Mouse (Mus musculus) left cerebral cortex, adult 2 months (tissue): ENCODE data around the gene Nop53. TPM values are rescaled to one million over a fixed set of nuclear protein-coding genes. Genes with fewer than 3 reads are reported as not detected.
"Not testable (repeated sequence)": the region's sequence is repeated elsewhere in the genome, so short reads cannot be mapped to it uniquely, and the experiment has no call there.

ENCODE experiments used
- DNase-seq, 2 experiments: peaks; one replicate each; pipeline ENCODE4 v3.0.0; 2021 to 2022; ENCODE audit warnings: low spot score in 2 of 2, mixed read lengths in 1 of 2; ENCODE audit errors: extremely low spot score in 1 of 2
- H3K27ac ChIP-seq: fragments of 200-600 bp; 2 replicates; pipeline ENCODE4 v1.8.1; 2022
- H3K4me3 ChIP-seq: fragments of 200-600 bp; 2 replicates; pipeline ENCODE4 v1.8.1; 2022
- CTCF ChIP-seq: fragments of 200-600 bp; IDR thresholded peaks from 2 replicates; pipeline ENCODE4 v1.8.1; 2022; ENCODE audit warnings: antibody characterized with exemption, mild to moderate bottlenecking, moderate library complexity
- intact Hi-C: fragments of 180-260 bp; cut with DNase I; formaldehyde crosslinking; loops from one replicate; pipeline ENCODE4 v1.15.1; 2025
- total RNA-seq, 2 experiments: library from RNA; stranded (reverse); gene quantifications; 2 replicates each; pipeline ENCODE4 v1.2.3; 2021

Gene Nop53
- total RNA-seq, 2 experiments from 2014 or later, result 108 to 113 TPM

DNA sequence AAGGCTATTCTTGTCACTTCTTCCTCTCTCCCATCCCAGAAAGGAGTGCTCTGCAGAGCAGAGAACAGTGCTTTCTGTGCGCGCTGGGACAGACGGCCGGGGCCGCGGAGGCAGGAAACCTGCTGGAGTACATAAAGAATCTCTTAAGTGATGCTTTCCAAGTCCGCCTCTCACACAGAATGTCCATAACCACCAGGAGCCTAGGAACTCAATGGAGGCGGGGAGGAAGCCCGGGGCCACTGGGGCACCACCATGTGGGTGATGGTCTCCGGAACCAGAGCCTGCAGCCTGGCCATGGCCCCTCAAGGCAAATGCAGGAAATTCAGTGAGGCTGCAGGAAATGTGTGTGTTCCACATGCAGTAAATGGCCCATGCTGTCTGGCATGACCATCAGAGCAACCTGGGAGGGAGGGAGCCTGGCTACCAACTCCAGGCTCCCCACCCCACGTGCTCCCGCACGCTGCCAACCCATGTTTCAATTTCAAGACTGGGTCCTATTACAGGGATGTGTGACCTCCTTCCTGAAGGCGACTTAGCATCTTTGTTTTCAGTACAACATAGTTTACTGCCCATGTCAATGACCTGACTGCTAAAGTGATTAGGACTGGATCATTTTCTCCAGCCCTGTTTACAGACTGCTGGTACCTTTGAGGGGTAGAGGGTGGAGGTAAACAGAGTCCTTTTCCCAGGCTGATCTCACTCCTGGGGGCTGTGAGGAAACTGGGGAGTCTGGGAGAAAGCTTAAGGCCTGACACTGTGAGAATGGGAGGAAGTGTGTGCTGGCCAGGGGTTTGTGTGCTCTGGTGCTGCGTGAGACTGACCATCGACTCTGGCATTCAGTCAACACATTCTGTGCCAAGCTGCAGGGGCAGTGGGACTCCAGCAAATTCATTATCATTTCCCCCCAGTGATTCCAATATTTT lies 12.2 kb downstream of the Nop53 start:
- peak in 1 of 2 experiments; percentile 65 for DNase-seq
- intact Hi-C loops, result loop anchor here (1.0 kb wide), 2 partner anchors 12 to 13 kb away; no protein-coding TSS in a partner anchor

DNA sequence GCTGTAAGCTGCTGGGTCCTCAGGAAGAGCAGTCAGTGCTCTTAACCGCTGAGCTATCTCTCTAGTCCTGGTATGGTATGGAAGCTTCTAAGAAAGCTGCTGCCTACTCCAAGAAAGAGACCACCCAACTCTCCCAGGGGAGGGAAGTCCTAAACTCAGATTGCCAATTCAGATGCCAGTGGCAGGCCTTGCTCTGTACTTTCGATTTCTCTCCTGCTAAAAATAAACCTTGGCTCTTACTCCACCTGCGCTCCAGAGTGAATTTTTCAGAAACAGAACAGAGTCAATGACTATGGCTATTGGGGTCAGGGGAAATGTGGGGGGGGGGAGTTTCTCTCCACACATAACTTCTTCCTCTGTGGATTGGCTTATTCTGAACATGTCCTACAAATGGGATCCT lies 14.2 kb downstream of the Nop53 start:
- no peak overlapping the region for H3K27ac ChIP-seq
- DNase-seq, result no peak
- intact Hi-C loops, result no loop called here
- H3K4me3 ChIP-seq, result no peak overlapping the region
- TF ChIP-seq CTCF, result no peak

More for the DNA sequence above, 12.2 kb downstream of the Nop53 start:
- Histone ChIP-seq H3K27ac (peak overlapping the region; percentile 70), H3K4me3 (no peak overlapping the region)
- TF ChIP-seq CTCF, result no peak

- no peak for DNase-seq
- peak; percentile 30 for TF ChIP-seq CTCF
- intact Hi-C loops, result no loop called here
- no peak overlapping the region for H3K4me3 ChIP-seq
- no peak overlapping the region for H3K27ac ChIP-seq
These were observed 15.3 kb downstream of the Nop53 start for GRCm38 (mm10) chr7:15930543-15930942.

DNA sequence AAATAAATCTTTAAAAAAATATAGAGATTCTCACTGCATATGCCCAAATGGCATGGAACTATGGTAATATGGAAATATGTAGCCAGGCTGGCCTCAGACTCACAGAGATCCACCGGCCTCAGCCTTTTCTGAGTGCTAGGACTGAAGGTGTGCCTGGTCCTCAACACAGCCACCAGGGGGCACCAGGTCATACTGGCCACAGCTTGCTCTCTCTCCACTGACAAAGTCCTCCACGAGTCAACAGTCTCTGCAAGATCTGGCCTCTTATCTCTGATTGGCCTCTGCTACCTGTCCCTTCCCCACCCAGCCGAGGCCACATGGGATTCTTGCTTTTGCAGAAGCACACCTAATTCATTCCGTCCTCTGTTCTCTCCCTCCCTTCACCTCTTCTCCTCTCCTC lies 16.0 kb downstream of the Nop53 start:
- intact Hi-C loops, result no loop called here
- peak; percentile 63 for TF ChIP-seq CTCF
- H3K27ac ChIP-seq, result no peak overlapping the region
- no peak for DNase-seq
- H3K4me3 ChIP-seq, result no peak overlapping the region

GRCm38 (mm10) chr7:15922220-15922773 lies 23.6 kb downstream of the Nop53 start, which contains the start of gene Selenow:
Selenow (minus strand) TSS chr7:15922402.
- TF ChIP-seq CTCF, result no peak
- Histone ChIP-seq H3K27ac (peak within 1 kb of the TSS; percentile 100), H3K4me3 (peak within 1 kb of the TSS; percentile 72)
- intact Hi-C loops, result no loop called here
- DNase-seq, result peak; percentile 91 to 92

- intact Hi-C loops, result no loop called here
- peak overlapping the region; percentile 72 for H3K4me3 ChIP-seq
- TF ChIP-seq CTCF, result no peak
- H3K27ac ChIP-seq, result peak overlapping the region; percentile 100
- DNase-seq, result peak in 1 of 2 experiments; percentile 29
These were observed 24.1 kb downstream of the Nop53 start for GRCm38 (mm10) chr7:15921796-15922195.

- H3K4me3 ChIP-seq, result peak overlapping the region; percentile 72
- intact Hi-C loops, result loop anchor here (1.0 kb wide), 1 partner anchor 13 kb away; no protein-coding TSS in a partner anchor
- DNase-seq, result peak in 1 of 2 experiments; percentile 29
- H3K27ac ChIP-seq, result peak overlapping the region; percentile 100
- TF ChIP-seq CTCF, result no peak
These were observed 25.2 kb downstream of the Nop53 start for GRCm38 (mm10) chr7:15920645-15921190.

GRCm38 (mm10) chr7:15919947-15920346 lies 25.9 kb downstream of the Nop53 start:
- Histone ChIP-seq H3K27ac (peak overlapping the region; percentile 100), H3K4me3 (peak overlapping the region; percentile 72)
- DNase-seq, result no peak
- intact Hi-C loops, result loop anchor here (1.0 kb wide), 1 partner anchor 13 kb away; no protein-coding TSS in a partner anchor
- no peak for TF ChIP-seq CTCF

DNA sequence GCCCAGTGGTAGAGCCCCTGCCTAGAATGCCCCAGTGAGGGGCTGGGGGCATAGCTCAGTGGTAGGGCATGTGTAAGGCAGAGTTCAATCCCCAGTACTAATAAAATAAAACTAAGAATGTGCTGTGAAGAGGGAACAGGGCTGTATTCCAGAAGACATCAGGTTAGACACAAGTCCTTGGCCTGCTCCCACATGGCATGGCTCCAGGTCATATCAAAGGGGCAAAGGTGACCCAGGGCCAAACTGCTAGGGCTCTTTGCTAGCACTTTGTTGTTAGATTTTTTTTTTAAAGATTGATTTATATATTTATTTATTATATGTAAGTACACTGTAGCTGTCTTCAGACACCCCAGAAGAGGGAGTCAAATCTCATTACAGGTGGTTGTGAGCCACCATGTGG lies 27.5 kb downstream of the Nop53 start:
- TF ChIP-seq CTCF, result no peak
- intact Hi-C loops, result no loop called here
- Histone ChIP-seq H3K4me3 (no peak overlapping the region), H3K27ac (no peak overlapping the region)
- DNase-seq, result no peak

DNA sequence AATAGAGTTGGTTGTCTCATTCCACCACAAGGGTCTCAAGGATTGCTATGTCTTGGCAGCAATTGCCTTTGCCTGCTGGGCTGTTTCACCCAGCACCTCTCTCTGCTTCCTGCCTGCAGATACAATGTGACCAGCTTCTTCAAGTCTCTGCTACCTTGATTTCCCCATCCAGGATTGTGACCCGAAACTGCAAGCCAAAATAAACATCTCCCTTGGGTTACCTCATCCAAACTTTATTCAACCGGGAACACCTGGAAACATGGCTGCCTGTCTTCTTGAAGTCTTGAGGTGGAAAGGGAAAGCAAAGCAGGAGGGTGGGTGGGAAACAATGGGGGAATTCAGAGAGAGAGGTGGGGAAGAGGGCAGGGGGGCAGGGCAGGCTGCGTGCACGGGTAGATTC lies 28.9 kb downstream of the Nop53 start:
- Histone ChIP-seq H3K4me3 (no peak overlapping the region), H3K27ac (no peak overlapping the region)
- intact Hi-C loops, result no loop called here
- DNase-seq, result no peak
- TF ChIP-seq CTCF, result no peak

DNA sequence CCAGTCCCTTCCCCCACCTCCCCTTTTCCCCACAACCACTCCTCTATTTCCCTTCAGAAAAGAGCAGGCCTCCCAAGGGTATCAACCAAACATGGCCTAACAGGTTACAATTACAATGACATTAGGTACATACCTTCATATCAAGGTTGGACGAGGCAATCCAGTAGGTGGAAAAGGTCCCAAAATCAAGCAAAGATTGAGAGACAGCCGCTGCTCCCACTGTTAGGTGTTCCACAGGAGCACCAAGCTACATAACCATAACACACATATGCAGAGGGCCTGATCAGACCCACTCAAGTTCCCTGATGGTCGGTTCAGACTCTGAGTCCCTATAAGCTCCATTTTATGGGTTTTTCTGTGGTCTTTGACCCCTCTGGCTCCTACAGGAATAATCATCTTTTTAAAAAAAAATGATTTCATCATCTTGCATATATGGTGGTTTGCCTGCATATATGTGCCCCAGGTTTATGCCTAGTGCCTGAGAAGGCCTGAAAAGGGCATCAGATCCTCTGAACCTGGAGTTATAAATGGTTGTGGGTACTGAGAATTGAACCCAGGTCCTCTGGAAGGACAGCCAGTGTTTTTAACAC lies 29.6 kb downstream of the Nop53 start:
- no peak overlapping the region for H3K4me3 ChIP-seq
- no peak for DNase-seq
- intact Hi-C loops, result no loop called here
- TF ChIP-seq CTCF, result no peak
- no peak overlapping the region for H3K27ac ChIP-seq

DNA sequence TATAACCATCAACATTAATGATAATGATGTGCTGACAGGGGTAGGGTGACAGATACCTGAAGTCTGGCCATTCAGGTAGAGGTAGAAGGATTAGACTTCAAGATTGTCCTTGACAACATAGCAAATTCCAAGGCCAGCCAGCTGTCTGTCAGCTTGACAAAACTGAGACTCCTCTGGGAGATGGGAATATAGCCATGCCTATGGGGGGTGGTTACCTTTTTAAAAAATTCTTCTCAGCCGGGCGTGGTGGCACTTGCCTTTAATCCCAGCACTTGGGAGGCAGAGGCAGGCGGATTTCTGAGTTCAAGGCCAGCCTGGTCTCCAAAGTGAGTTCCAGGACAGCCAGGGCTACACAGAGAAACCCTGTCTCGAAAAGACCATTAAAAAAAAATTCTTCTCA lies 30.2 kb downstream of the Nop53 start:
- H3K4me3 ChIP-seq, H3K27ac ChIP-seq, DNase-seq, intact Hi-C loops: not testable (repeated sequence)
